Mouse (Mus musculus) hematopoietic stem cell, adult 5-6 weeks (primary cell): ENCODE results near the gene Asl. TPM values are rescaled to one million over a fixed set of nuclear protein-coding genes. Genes with fewer than 3 reads are reported as not detected.

Experiments used
- ATAC-seq, 2 experiments: fragments of 125-278 bp in 1 of 2; replicated peaks in 1 of 2; 2 replicates each; pipeline ENCODE4 v1.8.0; 2016 to 2017; ENCODE audit warnings: inconsistent platforms in 2 of 2, mild to moderate bottlenecking in 2 of 2, moderate number of reproducible peaks in 2 of 2, low read depth in 1 of 2, moderate TSS enrichment in 1 of 2; ENCODE audit not compliant: low FRiP score in 2 of 2, poor library complexity in 2 of 2, severe bottlenecking in 2 of 2, insufficient read depth in 1 of 2, low TSS enrichment in 1 of 2
- total RNA-seq: library from RNA; stranded (forward); fragments of 172-1452, 232-1000 nt; gene quantifications from 2 replicates; pipeline ENCODE4 v1.2.3, GENCODE M21; 2017

Gene Asl
- total RNA-seq, 1 experiment from 2014 or later = 27.1 TPM

GRCm38 (mm10) chr5:129989376-129989775 lies 39.7 kb downstream of the Asl start:
- no peak for ATAC-seq

- ATAC-seq = no peak
Measured at GRCm38 (mm10) chr5:129980216-129980615, 48.8 kb downstream of the Asl start.

GRCm38 (mm10) chr5:129978608-129979007 lies 50.4 kb downstream of the Asl start:
- no peak for ATAC-seq

GRCm38 (mm10) chr5:129977768-129978167 lies 51.3 kb downstream of the Asl start:
- ATAC-seq = no peak

GRCm38 (mm10) chr5:129974866-129975311 lies 54.2 kb downstream of the Asl start:
- ATAC-seq = peak in 1 of 2 experiments; percentile 34; a peak in 1 of 4 replicates

- ATAC-seq = no peak
Measured at GRCm38 (mm10) chr5:129974354-129974753, 54.7 kb downstream of the Asl start.

GRCm38 (mm10) chr5:129971491-129971890 lies 57.6 kb downstream of the Asl start:
- no peak for ATAC-seq

GRCm38 (mm10) chr5:129968417-129968816 lies 60.6 kb downstream of the Asl start:
- no peak for ATAC-seq

- no peak for ATAC-seq
Measured at GRCm38 (mm10) chr5:129966448-129966847, 62.6 kb downstream of the Asl start.

- ATAC-seq = no peak; a peak in 1 of 4 replicates
Measured at GRCm38 (mm10) chr5:129963224-129963623, 65.8 kb downstream of the Asl start.

Other genes starting within 250 kb of the Asl start
- 10.5 and 22.3 TPM in 2 replicates for gene Psph, start 241.8 kb downstream of the Asl start, total RNA-seq
- gene Sumf2, start 182.3 kb downstream of the Asl start, total RNA-seq = 21.5 and 29.5 TPM in 2 replicates
- gene Chchd2, start 141.8 kb downstream of the Asl start, total RNA-seq = 122 and 190 TPM in 2 replicates
- 7.6 and 12.1 TPM in 2 replicates for gene Zbed5, start 133.5 kb downstream of the Asl start, total RNA-seq
- 1.1 TPM in 1 of 2 replicates, not detected in the other for gene Phkg1, start 130.7 kb downstream of the Asl start, total RNA-seq
- 3.0 and 3.8 TPM in 2 replicates for gene Nupr1l, start 120.7 kb downstream of the Asl start, total RNA-seq
- 29.8 and 31.8 TPM in 2 replicates for gene Vkorc1l1, start 87.3 kb downstream of the Asl start, total RNA-seq
- 37.8 and 43.7 TPM in 2 replicates for gene Gusb, start 26.2 kb downstream of the Asl start, total RNA-seq
- 38.3 and 49.5 TPM in 2 replicates for gene Crcp, start within 50 bp of the Asl start, total RNA-seq
- 6.9 and 7.3 TPM in 2 replicates for gene Tpst1, start 44.1 kb upstream of the Asl start, total RNA-seq
- 3.3 and 6.4 TPM in 2 replicates for gene Kctd7, start 115.6 kb upstream of the Asl start, total RNA-seq
- 35.6 and 47.9 TPM in 2 replicates for gene Rabgef1, start 142.6 kb upstream of the Asl start, total RNA-seq
- gene Tmem248, start 187.8 kb upstream of the Asl start, total RNA-seq = 40.9 and 43.5 TPM in 2 replicates
- gene Sbds, start 226.3 kb upstream of the Asl start, total RNA-seq = 86.6 and 133 TPM in 2 replicates
- 40.5 and 53.1 TPM in 2 replicates for gene Tyw1, start 226.4 kb upstream of the Asl start, total RNA-seq